Mouse (Mus musculus): ENCODE measurements at regions not wholly inside any gene's neighbourhood (a gene's known extent, or its start where the extent isn't known, plus 50 kb on each side); places are given as distances from the start of the nearest gene placed in this dataset.

GRCm38 (mm10) chr12:112235841-112236240, 89.8 kb downstream of the Kif26a start:
- no peaks in the 10 kb centered on the region for H3K9me3 ChIP-seq (replicated peaks; ENCODE audit: control insufficient read depth, low read length)
- 57% methylated on average over 4 of the region's 4 CpGs for WGBS
- no peaks in the 10 kb centered on the region for H3K36me3 ChIP-seq (ENCODE audit: control insufficient read depth, insufficient read depth)
- H3K4me1 ChIP-seq (ENCODE audit: control insufficient read depth, insufficient read depth, low read length), result no peaks in the 10 kb centered on the region; the same call in 1 of the 2 replicates
- no peaks in the 10 kb centered on the region for H3K27me3 ChIP-seq (ENCODE audit: control insufficient read depth, insufficient read depth, low read length)
- no peak overlapping the region for H3K27ac ChIP-seq (ENCODE audit: low read length)
- no peak for ATAC-seq (replicated peaks; ENCODE audit: extremely low read depth, insufficient read depth, low FRiP score)
- no peak overlapping the region for H3K4me2 ChIP-seq (ENCODE audit: low read depth, low read length)
- no peak overlapping the region for H3K9ac ChIP-seq (ENCODE audit: low read length)
- H3K4me3 ChIP-seq (ENCODE audit: low read length), result no peak overlapping the region

- Histone ChIP-seq H3K9me3 (replicated peaks; ENCODE audit: control insufficient read depth, low read length) (no peaks in the 10 kb centered on the region), H3K4me2 (ENCODE audit: low read depth, low read length) (no peak overlapping the region), H3K27ac (ENCODE audit: low read length) (no peak overlapping the region), H3K36me3 (ENCODE audit: control insufficient read depth, insufficient read depth) (no peaks in the 10 kb centered on the region), H3K27me3 (ENCODE audit: control insufficient read depth, insufficient read depth, low read length) (no peaks in the 10 kb centered on the region), H3K4me1 (ENCODE audit: control insufficient read depth, insufficient read depth, low read length) (no peaks in the 10 kb centered on the region; the same call in 1 of the 2 replicates), H3K9ac (ENCODE audit: low read length) (no peak overlapping the region), H3K4me3 (ENCODE audit: low read length) (no peak overlapping the region)
- ATAC-seq (replicated peaks; ENCODE audit: extremely low read depth, insufficient read depth, low FRiP score), result no peak
- 46% methylated on average over 13 of the region's 13 CpGs for WGBS
Observed at GRCm38 (mm10) chr12:112237061-112237490, 91.1 kb downstream of the Kif26a start.

- WGBS, result 52% methylated on average over 7 of the region's 7 CpGs
- no peak overlapping the region for H3K4me2 ChIP-seq (ENCODE audit: low read depth, low read length)
- no peak overlapping the region for H3K9ac ChIP-seq (ENCODE audit: low read length)
- ATAC-seq (replicated peaks; ENCODE audit: extremely low read depth, insufficient read depth, low FRiP score), result no peak
- H3K4me3 ChIP-seq (ENCODE audit: low read length), result no peak overlapping the region
- no peaks in the 10 kb centered on the region for H3K9me3 ChIP-seq (replicated peaks; ENCODE audit: control insufficient read depth, low read length)
- H3K4me1 ChIP-seq (ENCODE audit: control insufficient read depth, insufficient read depth, low read length), result no peaks in the 10 kb centered on the region; the same call in 1 of the 2 replicates
- H3K36me3 ChIP-seq (ENCODE audit: control insufficient read depth, insufficient read depth), result no peaks in the 10 kb centered on the region
- H3K27ac ChIP-seq (ENCODE audit: low read length), result no peak overlapping the region
- no peaks in the 10 kb centered on the region; the same call in 1 of the 2 replicates for H3K27me3 ChIP-seq (ENCODE audit: control insufficient read depth, insufficient read depth, low read length)
Observed at GRCm38 (mm10) chr12:112238834-112239233, 92.8 kb downstream of the Kif26a start.

GRCm38 (mm10) chr12:112241740-112242171, 95.7 kb downstream of the Kif26a start:
- Histone ChIP-seq H3K4me1 (ENCODE audit: control insufficient read depth, insufficient read depth, low read length) (no peaks in the 10 kb centered on the region; the same call in none of the 2 replicates), H3K27me3 (ENCODE audit: control insufficient read depth, insufficient read depth, low read length) (no peaks in the 10 kb centered on the region; the same call in 1 of the 2 replicates), H3K36me3 (ENCODE audit: control insufficient read depth, insufficient read depth) (no peaks in the 10 kb centered on the region), H3K9me3 (replicated peaks; ENCODE audit: control insufficient read depth, low read length) (no peaks in the 10 kb centered on the region), H3K4me2 (ENCODE audit: low read depth, low read length) (no peak overlapping the region), H3K4me3 (ENCODE audit: low read length) (no peak overlapping the region), H3K9ac (ENCODE audit: low read length) (no peak overlapping the region), H3K27ac (ENCODE audit: low read length) (no peak overlapping the region)
- 31% methylated on average over 3 of the region's 3 CpGs for WGBS
- ATAC-seq (replicated peaks; ENCODE audit: extremely low read depth, insufficient read depth, low FRiP score), result no peak

- no peaks in the 10 kb centered on the region; the same call in none of the 2 replicates for H3K4me1 ChIP-seq (ENCODE audit: control insufficient read depth, insufficient read depth, low read length)
- H3K9ac ChIP-seq (ENCODE audit: low read length), result no peak overlapping the region
- H3K9me3 ChIP-seq (replicated peaks; ENCODE audit: control insufficient read depth, low read length), result no peaks in the 10 kb centered on the region
- H3K4me3 ChIP-seq (ENCODE audit: low read length), result no peak overlapping the region
- H3K27ac ChIP-seq (ENCODE audit: low read length), result no peak overlapping the region
- H3K36me3 ChIP-seq (ENCODE audit: control insufficient read depth, insufficient read depth), result no peaks in the 10 kb centered on the region
- H3K27me3 ChIP-seq (ENCODE audit: control insufficient read depth, insufficient read depth, low read length), result no peaks in the 10 kb centered on the region; the same call in 1 of the 2 replicates
- 75% methylated on average over 5 of the region's 5 CpGs for WGBS
- ATAC-seq (replicated peaks; ENCODE audit: extremely low read depth, insufficient read depth, low FRiP score), result no peak
- no peak overlapping the region for H3K4me2 ChIP-seq (ENCODE audit: low read depth, low read length)
Observed at GRCm38 (mm10) chr12:112243231-112243630, 97.2 kb downstream of the Kif26a start.

GRCm38 (mm10) chr12:112250894-112251293, 104.9 kb downstream of the Kif26a start:
- no peaks in the 10 kb centered on the region for H3K27me3 ChIP-seq (ENCODE audit: control insufficient read depth, insufficient read depth, low read length)
- no peak for ATAC-seq (replicated peaks; ENCODE audit: extremely low read depth, insufficient read depth, low FRiP score)

GRCm38 (mm10) chr12:112253461-112253860, 107.5 kb downstream of the Kif26a start:
- Histone ChIP-seq H3K4me2 (ENCODE audit: low read depth, low read length) (no peak overlapping the region), H3K4me1 (ENCODE audit: control insufficient read depth, insufficient read depth, low read length) (no peaks in the 10 kb centered on the region), H3K9me3 (replicated peaks; ENCODE audit: control insufficient read depth, low read length) (peaks cover 2% of the 10 kb centered on the region; the same call in 1 of the 2 replicates), H3K27me3 (ENCODE audit: control insufficient read depth, insufficient read depth, low read length) (no peaks in the 10 kb centered on the region), H3K9ac (ENCODE audit: low read length) (no peak overlapping the region), H3K27ac (ENCODE audit: low read length) (no peak overlapping the region), H3K36me3 (ENCODE audit: control insufficient read depth, insufficient read depth) (no peaks in the 10 kb centered on the region), H3K4me3 (ENCODE audit: low read length) (no peak overlapping the region)
- 83% methylated on average over 10 of the region's 10 CpGs for WGBS
- ATAC-seq (replicated peaks; ENCODE audit: extremely low read depth, insufficient read depth, low FRiP score), result no peak

More at GRCm38 (mm10) chr12:112250894-112251293, 104.9 kb downstream of the Kif26a start:
- Histone ChIP-seq H3K4me1 (ENCODE audit: control insufficient read depth, insufficient read depth, low read length) (no peaks in the 10 kb centered on the region), H3K4me2 (ENCODE audit: low read depth, low read length) (no peak overlapping the region), H3K27ac (ENCODE audit: low read length) (no peak overlapping the region), H3K9me3 (replicated peaks; ENCODE audit: control insufficient read depth, low read length) (peaks cover 2% of the 10 kb centered on the region; the same call in 1 of the 2 replicates), H3K4me3 (ENCODE audit: low read length) (no peak overlapping the region), H3K9ac (ENCODE audit: low read length) (no peak overlapping the region), H3K36me3 (ENCODE audit: control insufficient read depth, insufficient read depth) (no peaks in the 10 kb centered on the region)
- 67% methylated on average over 8 of the region's 8 CpGs for WGBS

- ATAC-seq (replicated peaks; ENCODE audit: extremely low read depth, insufficient read depth, low FRiP score), result no peak
- Histone ChIP-seq H3K27ac (ENCODE audit: low read length) (no peak overlapping the region), H3K9ac (ENCODE audit: low read length) (no peak overlapping the region)
Observed at GRCm38 (mm10) chr12:112255223-112255622, 109.2 kb downstream of the Kif26a start.

GRCm38 (mm10) chr12:112257691-112258090, 111.7 kb downstream of the Kif26a start:
- no peak overlapping the region for H3K9ac ChIP-seq (ENCODE audit: low read length)
- no peak overlapping the region for H3K27ac ChIP-seq (ENCODE audit: low read length)
- WGBS, result 69% methylated on average over 11 of the region's 11 CpGs
- H3K36me3 ChIP-seq (ENCODE audit: control insufficient read depth, insufficient read depth), result no peaks in the 10 kb centered on the region
- H3K4me2 ChIP-seq (ENCODE audit: low read depth, low read length), result no peak overlapping the region
- ATAC-seq (replicated peaks; ENCODE audit: extremely low read depth, insufficient read depth, low FRiP score), result no peak
- peaks cover 2% of the 10 kb centered on the region; the same call in 1 of the 2 replicates for H3K9me3 ChIP-seq (replicated peaks; ENCODE audit: control insufficient read depth, low read length)
- no peaks in the 10 kb centered on the region; the same call in 1 of the 2 replicates for H3K4me1 ChIP-seq (ENCODE audit: control insufficient read depth, insufficient read depth, low read length)
- H3K4me3 ChIP-seq (ENCODE audit: low read length), result no peak overlapping the region
- no peaks in the 10 kb centered on the region for H3K27me3 ChIP-seq (ENCODE audit: control insufficient read depth, insufficient read depth, low read length)

More at GRCm38 (mm10) chr12:112255223-112255622, 109.2 kb downstream of the Kif26a start:
- Histone ChIP-seq H3K36me3 (ENCODE audit: control insufficient read depth, insufficient read depth) (no peaks in the 10 kb centered on the region), H3K4me3 (ENCODE audit: low read length) (no peak overlapping the region), H3K4me2 (ENCODE audit: low read depth, low read length) (no peak overlapping the region), H3K27me3 (ENCODE audit: control insufficient read depth, insufficient read depth, low read length) (no peaks in the 10 kb centered on the region), H3K4me1 (ENCODE audit: control insufficient read depth, insufficient read depth, low read length) (no peaks in the 10 kb centered on the region; the same call in 1 of the 2 replicates), H3K9me3 (replicated peaks; ENCODE audit: control insufficient read depth, low read length) (peaks cover 2% of the 10 kb centered on the region; the same call in 1 of the 2 replicates)
- WGBS, result 75% methylated on average over 12 of the region's 12 CpGs

Data from heart, embryonic 16.5 days (tissue).